Mouse (Mus musculus) heart, embryonic 16.5 days (tissue): ENCODE data around the gene Thap7. TPM values are rescaled to one million over a fixed set of nuclear protein-coding genes. Genes with fewer than 3 reads are reported as not detected.

Source experiments
- ATAC-seq: fragments of 200-750 bp; cut with Nextera tagmentation; replicated peaks from 2 replicates; pipeline ENCODE4 v1.8.0; 2017; ENCODE audit warnings: moderate number of reproducible peaks; ENCODE audit not compliant: insufficient read depth, low FRiP score; ENCODE audit errors: extremely low read depth
- H3K27ac ChIP-seq: fragments of 300-500 bp; sonication (generic); 2 replicates; pipeline ENCODE4 v1.5.1; 2014; ENCODE audit warnings: mild to moderate bottlenecking, low read length, control low read depth, moderate library complexity
- H3K27me3 ChIP-seq: fragments of 300-500 bp; sonication (generic); 2 replicates; pipeline ENCODE4 v1.6.1; 2014; ENCODE audit warnings: low read length, mixed read lengths; ENCODE audit not compliant: control insufficient read depth, insufficient read depth
- H3K36me3 ChIP-seq: fragments of 300-500 bp; sonication (generic); 2 replicates; pipeline ENCODE4 v1.6.1; 2014; ENCODE audit not compliant: control insufficient read depth, insufficient read depth
- H3K4me1 ChIP-seq: fragments of 300-500 bp; sonication (generic); 2 replicates; pipeline ENCODE4 v1.6.1; 2014; ENCODE audit warnings: low read length, mixed read lengths; ENCODE audit not compliant: control insufficient read depth, insufficient read depth
- H3K4me2 ChIP-seq: fragments of 300-500 bp; sonication (generic); 2 replicates; pipeline ENCODE4 v1.6.1; 2014; ENCODE audit warnings: low read depth, mild to moderate bottlenecking, control low read depth, low read length
- H3K4me3 ChIP-seq: fragments of 300-500 bp; sonication (generic); 2 replicates; pipeline ENCODE4 v1.5.1; 2014; ENCODE audit warnings: mild to moderate bottlenecking, control low read depth, low read length
- H3K9ac ChIP-seq: fragments of 300-500 bp; sonication (generic); 2 replicates; pipeline ENCODE4 v1.6.1; 2014; ENCODE audit warnings: low read length, control low read depth
- H3K9me3 ChIP-seq: fragments of 300-500 bp; sonication (generic); replicated peaks from 2 replicates; pipeline ENCODE4 v1.6.1; 2016; ENCODE audit warnings: low read length; ENCODE audit not compliant: control insufficient read depth
- WGBS: fragments of 180-500 bp; shearing (Covaris S2); extraction: QIAGEN DNeasy Blood & Tissue Kit; methylation state at CpG from one replicate; pipeline ENCODE4 v1.1.7; 2014; 5-methylcytosine and 5-hydroxymethylcytosine counted together
- polyA plus RNA-seq: library from polyadenylated mRNA; unstranded; fragments of >200 nt; fragmentation: Nextera tagmentation; extraction: Ambion mirVana; gene quantifications from 2 replicates; pipeline ENCODE4 v1.2.1, GENCODE M21; 2015

Thap7 gene
- polyA plus RNA-seq, 1 experiment from 2014 or later = 38.6 TPM

GRCm38 (mm10) chr16:17488478-17489468 lies 42.2 kb downstream of the Thap7 start:
- 47% methylated on average over 14 of the region's 14 CpGs for WGBS
- peaks cover 23% of the 10 kb centered on the region for H3K4me1 ChIP-seq
- H3K4me3 ChIP-seq = peak overlapping the region; percentile 61
- peaks cover 15% of the 10 kb centered on the region for H3K36me3 ChIP-seq
- peak overlapping the region; percentile 90 for H3K4me2 ChIP-seq
- H3K9ac ChIP-seq = peak overlapping the region; percentile 73
- ATAC-seq = no peak
- peaks cover 8% of the 10 kb centered on the region; the same call in 1 of the 2 replicates for H3K27me3 ChIP-seq
- H3K9me3 ChIP-seq = no peaks in the 10 kb centered on the region
- H3K27ac ChIP-seq = no peak overlapping the region

GRCm38 (mm10) chr16:17486505-17486904 lies 44.4 kb downstream of the Thap7 start:
- no peak overlapping the region for H3K4me2 ChIP-seq
- no peaks in the 10 kb centered on the region for H3K9me3 ChIP-seq
- 13% methylated on average over 3 of the region's 3 CpGs for WGBS
- H3K27ac ChIP-seq = no peak overlapping the region; the same call in 1 of the 2 replicates
- peaks cover 23% of the 10 kb centered on the region for H3K4me1 ChIP-seq
- peaks cover 8% of the 10 kb centered on the region; the same call in 1 of the 2 replicates for H3K27me3 ChIP-seq
- no peak overlapping the region for H3K9ac ChIP-seq
- H3K4me3 ChIP-seq = no peak overlapping the region
- H3K36me3 ChIP-seq = peaks cover 23% of the 10 kb centered on the region
- ATAC-seq = peak; percentile 81

GRCm38 (mm10) chr16:17481465-17481864 lies 49.5 kb downstream of the Thap7 start:
- Histone ChIP-seq H3K9ac (no peak overlapping the region), H3K36me3 (peaks cover 23% of the 10 kb centered on the region), H3K9me3 (no peaks in the 10 kb centered on the region), H3K4me2 (no peak overlapping the region), H3K4me3 (no peak overlapping the region), H3K4me1 (peaks cover 10% of the 10 kb centered on the region), H3K27ac (no peak overlapping the region), H3K27me3 (no peaks in the 10 kb centered on the region)
- 70% methylated on average over 2 of the region's 2 CpGs for WGBS
- no peak for ATAC-seq

GRCm38 (mm10) chr16:17478331-17478943 lies 52.5 kb downstream of the Thap7 start:
- Histone ChIP-seq H3K4me2 (no peak overlapping the region), H3K27ac (no peak overlapping the region), H3K9ac (no peak overlapping the region), H3K27me3 (no peaks in the 10 kb centered on the region), H3K4me1 (no peaks in the 10 kb centered on the region), H3K36me3 (peaks cover 4% of the 10 kb centered on the region), H3K4me3 (no peak overlapping the region), H3K9me3 (no peaks in the 10 kb centered on the region)
- no peak for ATAC-seq
- WGBS = 74% methylated on average over 4 of the region's 4 CpGs

Other genes with a start within 250 kb of the Thap7 start
- 0.66 and 0.67 TPM in 2 replicates for gene Serpind1, start 199.8 kb downstream of the Thap7 start, polyA plus RNA-seq
- 11.6 and 12.9 TPM in 2 replicates for gene Snap29, start 125.2 kb downstream of the Thap7 start, polyA plus RNA-seq
- 30.8 and 31.7 TPM in 2 replicates for gene Pi4ka, start 124.8 kb downstream of the Thap7 start, polyA plus RNA-seq
- gene Crkl, start 79.1 kb downstream of the Thap7 start, polyA plus RNA-seq = 43.2 and 52.2 TPM in 2 replicates
- gene Aifm3, start 41.5 kb downstream of the Thap7 start, polyA plus RNA-seq = 1.5 TPM in 2 replicates
- gene Lztr1, start 22.4 kb downstream of the Thap7 start, polyA plus RNA-seq = 51.8 and 59.2 TPM in 2 replicates
- gene Lrrc74b, start 30.1 kb upstream of the Thap7 start, polyA plus RNA-seq = 0.58 and 0.60 TPM in 2 replicates
- gene P2rx6, start 30.7 kb upstream of the Thap7 start, polyA plus RNA-seq = 0.58 and 0.61 TPM in 2 replicates
- gene Slc7a4, start 52.1 kb upstream of the Thap7 start, polyA plus RNA-seq = 10.5 and 12.3 TPM in 2 replicates
- gene Smpd4, start 88.2 kb upstream of the Thap7 start, polyA plus RNA-seq = 22.8 TPM in 2 replicates
- gene Ccdc74a, start 115.3 kb upstream of the Thap7 start, polyA plus RNA-seq = 3.4 and 4.3 TPM in 2 replicates
- 32.3 and 35.9 TPM in 2 replicates for gene Med15, start 201.8 kb upstream of the Thap7 start, polyA plus RNA-seq
- gene Klhl22, start 228.5 kb upstream of the Thap7 start, polyA plus RNA-seq = 36.4 and 39.6 TPM in 2 replicates